Mouse (Mus musculus) embryo, embryonic 10 days (tissue): Measurements from ENCODE around the gene Wnk1.

Experiments
- DNase-seq: peaks from one replicate; pipeline ENCODE4 v3.0.0-alpha.2; 2015; ENCODE audit warnings: low spot score

Gene Wnk1

GRCm38 (mm10) chr6:119903081-119903789 lies 135.2 kb downstream of the Wnk1 start:
- no peak for DNase-seq

- DNase-seq = peak; percentile 94
These were observed 136.0 kb downstream of the Wnk1 start, which contains the start of gene Rad52 for GRCm38 (mm10) chr6:119902204-119903080. Gene Rad52 (plus strand): TSS chr6:119902698.

- no peak for DNase-seq
These were observed 145.8 kb downstream of the Wnk1 start for GRCm38 (mm10) chr6:119892711-119893110.

GRCm38 (mm10) chr6:119883151-119883550 lies 155.3 kb downstream of the Wnk1 start:
- DNase-seq = no peak
